Mouse (Mus musculus): ENCODE results near the gene Kif6. TPM values are rescaled to one million over a fixed set of nuclear protein-coding genes. Genes with fewer than 3 reads are reported as not detected.

Kif6 gene
- not detected for total RNA-seq (2023)

GRCm38 (mm10) chr17:49614577-49615235 is at the start of gene Kif6:
Gene Kif6, plus strand, starts transcription at chr17:49615136.

Other genes starting within 250 kb of the Kif6 start
- gene Mocs1, start 186.8 kb upstream of the Kif6 start, total RNA-seq (2023), result 10 to 100 TPM; 26.5 to 30.1 TPM
- gene Daam2, start 50.8 kb upstream of the Kif6 start, total RNA-seq (2023), result not detected